Mouse (Mus musculus): ENCODE measurements around the gene Ablim1.
"Not testable (repeated sequence)": the region's sequence is repeated elsewhere in the genome, so short reads cannot be mapped to it uniquely, and the experiment has no call there.

The Ablim1 gene

GRCm38 (mm10) chr19:57141756-57142461 lies 172.8 kb downstream of the Ablim1 start:
- DNase-seq = no peak

- no peak for DNase-seq
Observed at GRCm38 (mm10) chr19:57140874-57141273, 173.8 kb downstream of the Ablim1 start.

- no peak for DNase-seq
Observed at GRCm38 (mm10) chr19:57140071-57140470, 174.6 kb downstream of the Ablim1 start.

- DNase-seq = no peak
Observed at GRCm38 (mm10) chr19:57138909-57139617, 175.7 kb downstream of the Ablim1 start.

GRCm38 (mm10) chr19:57138469-57138868 lies 176.2 kb downstream of the Ablim1 start:
- DNase-seq = no peak

- DNase-seq = no peak
Observed at GRCm38 (mm10) chr19:57138045-57138444, 176.7 kb downstream of the Ablim1 start.

- peak; percentile 66 for DNase-seq
Observed at GRCm38 (mm10) chr19:57136228-57136627, 178.5 kb downstream of the Ablim1 start.

- DNase-seq = not testable (repeated sequence)
Observed at GRCm38 (mm10) chr19:57135654-57136053, 179.1 kb downstream of the Ablim1 start.

- DNase-seq = no peak
Observed at GRCm38 (mm10) chr19:57134654-57135348, 179.9 kb downstream of the Ablim1 start.

GRCm38 (mm10) chr19:57132916-57133520 lies 181.7 kb downstream of the Ablim1 start:
- DNase-seq = no peak

- DNase-seq = no peak
Observed at GRCm38 (mm10) chr19:57132281-57132680, 182.4 kb downstream of the Ablim1 start.

GRCm38 (mm10) chr19:57131366-57131765 lies 183.4 kb downstream of the Ablim1 start:
- DNase-seq = no peak

- no peak for DNase-seq
Observed at GRCm38 (mm10) chr19:57130591-57130990, 184.1 kb downstream of the Ablim1 start.

GRCm38 (mm10) chr19:57129729-57130128 lies 185.0 kb downstream of the Ablim1 start:
- no peak for DNase-seq

- no peak for DNase-seq
Observed at GRCm38 (mm10) chr19:57128037-57128436, 186.7 kb downstream of the Ablim1 start.

GRCm38 (mm10) chr19:57127523-57127922 lies 187.2 kb downstream of the Ablim1 start:
- no peak for DNase-seq

GRCm38 (mm10) chr19:57126950-57127349 lies 187.8 kb downstream of the Ablim1 start:
- no peak for DNase-seq

GRCm38 (mm10) chr19:57124906-57125305 lies 189.8 kb downstream of the Ablim1 start:
- no peak for DNase-seq

- no peak for DNase-seq
Observed at GRCm38 (mm10) chr19:57124138-57124519, 190.6 kb downstream of the Ablim1 start.

- peak; percentile 97 for DNase-seq
Observed at GRCm38 (mm10) chr19:57123503-57124137, 191.1 kb downstream of the Ablim1 start.

GRCm38 (mm10) chr19:57122261-57122660 lies 192.5 kb downstream of the Ablim1 start:
- peak; percentile 59 for DNase-seq

- no peak for DNase-seq
Observed at GRCm38 (mm10) chr19:57121036-57121435, 193.7 kb downstream of the Ablim1 start.

GRCm38 (mm10) chr19:57119661-57120060 lies 195.1 kb downstream of the Ablim1 start:
- DNase-seq = no peak

Data from cerebellum, adult 11-12 months (tissue).